Mouse (Mus musculus): Measurements from ENCODE around the gene Nlgn2. TPM values are rescaled to one million over a fixed set of nuclear protein-coding genes. Genes with fewer than 3 reads are reported as not detected.

Nlgn2 gene
- polyA plus RNA-seq, 1 experiment from 2014 or later: 2.7 TPM

GRCm38 (mm10) chr11:69781828-69782227 lies 55.8 kb downstream of the Nlgn2 start:
- ATAC-seq (ENCODE audit: low FRiP score, low TSS enrichment): no peak
- 37% methylated on average over 4 of the region's 4 CpGs for WGBS

GRCm38 (mm10) chr11:69778985-69779384 lies 58.6 kb downstream of the Nlgn2 start:
- H3K36me3 ChIP-seq (ENCODE audit: control insufficient read depth, insufficient read depth, low read length): no peaks in the 10 kb centered on the region; the same call in 1 of the 2 replicates
- no peaks in the 10 kb centered on the region for H3K4me1 ChIP-seq (replicated peaks; ENCODE audit: control insufficient read depth, insufficient read depth)
- H3K27me3 ChIP-seq (ENCODE audit: control insufficient read depth, insufficient read depth, low read length): no peaks in the 10 kb centered on the region
- H3K9me3 ChIP-seq (ENCODE audit: control insufficient read depth, low read length): no peaks in the 10 kb centered on the region
- H3K9ac ChIP-seq (ENCODE audit: low read length): no peak overlapping the region
- no peak overlapping the region for H3K4me3 ChIP-seq (ENCODE audit: low read depth, low read length)
- DNase-seq (ENCODE audit: low spot score) (no peak), ATAC-seq (ENCODE audit: low FRiP score, low TSS enrichment) (no peak)
- no peak overlapping the region for H3K4me2 ChIP-seq (replicated peaks; ENCODE audit: low read depth)
- 56% methylated on average over 7 of the region's 7 CpGs for WGBS
- TF ChIP-seq CTCF (IDR thresholded peaks at IDR 0.05; ENCODE audit: low read depth) (no peak), EP300 (optimal IDR thresholded peaks at IDR 0.05) (no peak)
- H3K27ac ChIP-seq (replicated peaks): no peak overlapping the region

More at GRCm38 (mm10) chr11:69781828-69782227, 55.8 kb downstream of the Nlgn2 start:
- H3K27me3 ChIP-seq (ENCODE audit: control insufficient read depth, insufficient read depth, low read length): no peaks in the 10 kb centered on the region
- H3K4me2 ChIP-seq (replicated peaks; ENCODE audit: low read depth): no peak overlapping the region
- no peak overlapping the region for H3K4me3 ChIP-seq (ENCODE audit: low read depth, low read length)
- H3K9ac ChIP-seq (ENCODE audit: low read length): no peak overlapping the region
- H3K36me3 ChIP-seq (ENCODE audit: control insufficient read depth, insufficient read depth, low read length): no peaks in the 10 kb centered on the region
- no peak overlapping the region for H3K27ac ChIP-seq (replicated peaks)
- TF ChIP-seq CTCF (IDR thresholded peaks at IDR 0.05; ENCODE audit: low read depth) (no peak), EP300 (optimal IDR thresholded peaks at IDR 0.05) (no peak)
- no peaks in the 10 kb centered on the region for H3K9me3 ChIP-seq (ENCODE audit: control insufficient read depth, low read length)
- no peaks in the 10 kb centered on the region for H3K4me1 ChIP-seq (replicated peaks; ENCODE audit: control insufficient read depth, insufficient read depth)
- DNase-seq (ENCODE audit: low spot score): no peak

GRCm38 (mm10) chr11:69778258-69778982 lies 59.2 kb downstream of the Nlgn2 start:
- 70% methylated on average over 23 of the region's 23 CpGs for WGBS
- TF ChIP-seq EP300 (optimal IDR thresholded peaks at IDR 0.05): no peak
- TF ChIP-seq CTCF (IDR thresholded peaks at IDR 0.05; ENCODE audit: low read depth): no peak
- no peaks in the 10 kb centered on the region for H3K4me1 ChIP-seq (replicated peaks; ENCODE audit: control insufficient read depth, insufficient read depth)
- H3K27me3 ChIP-seq (ENCODE audit: control insufficient read depth, insufficient read depth, low read length): no peaks in the 10 kb centered on the region
- no peak overlapping the region for H3K4me3 ChIP-seq (ENCODE audit: low read depth, low read length)
- no peak overlapping the region for H3K27ac ChIP-seq (replicated peaks)
- no peaks in the 10 kb centered on the region; the same call in 1 of the 2 replicates for H3K36me3 ChIP-seq (ENCODE audit: control insufficient read depth, insufficient read depth, low read length)
- ATAC-seq (ENCODE audit: low FRiP score, low TSS enrichment) (peak; percentile 9; the same call in 1 of the 2 replicates), DNase-seq (ENCODE audit: low spot score) (no peak)
- H3K4me2 ChIP-seq (replicated peaks; ENCODE audit: low read depth): no peak overlapping the region
- H3K9ac ChIP-seq (ENCODE audit: low read length): no peak overlapping the region
- H3K9me3 ChIP-seq (ENCODE audit: control insufficient read depth, low read length): no peaks in the 10 kb centered on the region

- Histone ChIP-seq H3K9me3 (ENCODE audit: control insufficient read depth, low read length) (no peaks in the 10 kb centered on the region), H3K4me1 (replicated peaks; ENCODE audit: control insufficient read depth, insufficient read depth) (no peaks in the 10 kb centered on the region), H3K4me3 (ENCODE audit: low read depth, low read length) (no peak overlapping the region), H3K9ac (ENCODE audit: low read length) (no peak overlapping the region; the same call in 1 of the 2 replicates), H3K4me2 (replicated peaks; ENCODE audit: low read depth) (no peak overlapping the region), H3K36me3 (ENCODE audit: control insufficient read depth, insufficient read depth, low read length) (no peaks in the 10 kb centered on the region; the same call in 1 of the 2 replicates), H3K27ac (replicated peaks) (no peak overlapping the region), H3K27me3 (ENCODE audit: control insufficient read depth, insufficient read depth, low read length) (no peaks in the 10 kb centered on the region)
- DNase-seq (ENCODE audit: low spot score) (no peak), ATAC-seq (ENCODE audit: low FRiP score, low TSS enrichment) (no peak)
- 73% methylated on average over 26 of the region's 26 CpGs for WGBS
- no peak for TF ChIP-seq EP300 (optimal IDR thresholded peaks at IDR 0.05)
- TF ChIP-seq CTCF (IDR thresholded peaks at IDR 0.05; ENCODE audit: low read depth): no peak
These were observed 59.9 kb downstream of the Nlgn2 start for GRCm38 (mm10) chr11:69777504-69778257.

GRCm38 (mm10) chr11:69776488-69776887 lies 61.1 kb downstream of the Nlgn2 start:
- no peak overlapping the region for H3K27ac ChIP-seq (replicated peaks)
- H3K4me1 ChIP-seq (replicated peaks; ENCODE audit: control insufficient read depth, insufficient read depth): no peaks in the 10 kb centered on the region
- TF ChIP-seq EP300 (optimal IDR thresholded peaks at IDR 0.05): no peak
- TF ChIP-seq CTCF (IDR thresholded peaks at IDR 0.05; ENCODE audit: low read depth): no peak
- H3K9me3 ChIP-seq (ENCODE audit: control insufficient read depth, low read length): no peaks in the 10 kb centered on the region
- H3K27me3 ChIP-seq (ENCODE audit: control insufficient read depth, insufficient read depth, low read length): no peaks in the 10 kb centered on the region
- no peaks in the 10 kb centered on the region; the same call in 1 of the 2 replicates for H3K36me3 ChIP-seq (ENCODE audit: control insufficient read depth, insufficient read depth, low read length)
- no peak overlapping the region for H3K4me3 ChIP-seq (ENCODE audit: low read depth, low read length)
- 78% methylated on average over 20 of the region's 20 CpGs for WGBS
- H3K4me2 ChIP-seq (replicated peaks; ENCODE audit: low read depth): no peak overlapping the region
- H3K9ac ChIP-seq (ENCODE audit: low read length): no peak overlapping the region
- DNase-seq (ENCODE audit: low spot score) (no peak), ATAC-seq (ENCODE audit: low FRiP score, low TSS enrichment) (no peak)
